Mouse (Mus musculus) limb, embryonic 14.5 days (tissue): Measurements from ENCODE around the gene Tbc1d10a. TPM values are rescaled to one million over a fixed set of nuclear protein-coding genes. Genes with fewer than 3 reads are reported as not detected.

Experiments used
- ATAC-seq: fragments of 200-750 bp; cut with Nextera tagmentation; 2 replicates; pipeline ENCODE4 v1.8.0; 2017; ENCODE audit warnings: low read depth, moderate number of reproducible peaks, moderate TSS enrichment; ENCODE audit not compliant: low FRiP score
- DNase-seq: peaks from one replicate; pipeline ENCODE4 v3.0.0-alpha.2; 2015; ENCODE audit warnings: low spot score
- H3K27ac ChIP-seq: fragments of 300-500 bp; sonication (generic); replicated peaks from 2 replicates; pipeline ENCODE4 v1.5.1; 2014; ENCODE audit warnings: low read depth, mild to moderate bottlenecking, low read length, moderate library complexity, mixed read lengths
- H3K27me3 ChIP-seq: fragments of 300-500 bp; sonication (generic); 2 replicates; pipeline ENCODE4 v1.6.1; 2014; ENCODE audit warnings: low read length, mixed read lengths; ENCODE audit not compliant: control insufficient read depth, insufficient read depth
- H3K36me3 ChIP-seq: fragments of 300-500 bp; sonication (generic); 2 replicates; pipeline ENCODE4 v1.6.1; 2014; ENCODE audit warnings: mild to moderate bottlenecking, low read length, moderate library complexity, mixed read lengths; ENCODE audit not compliant: control insufficient read depth, insufficient read depth
- H3K4me1 ChIP-seq: fragments of 300-500 bp; sonication (generic); 2 replicates; pipeline ENCODE4 v1.6.1; 2014; ENCODE audit warnings: antibody characterized with exemption, low read length, mixed read lengths; ENCODE audit not compliant: control insufficient read depth, insufficient read depth
- H3K4me2 ChIP-seq: fragments of 300-500 bp; sonication (generic); replicated peaks from 2 replicates; pipeline ENCODE4 v1.6.1; 2014; ENCODE audit warnings: low read depth, mild to moderate bottlenecking, low read length, moderate library complexity; ENCODE audit not compliant: severe bottlenecking
- H3K4me3 ChIP-seq: fragments of 300-500 bp; sonication (generic); replicated peaks from 2 replicates; pipeline ENCODE4 v1.5.1; 2014; ENCODE audit warnings: low read length
- H3K9ac ChIP-seq: fragments of 300-500 bp; sonication (generic); 2 replicates; pipeline ENCODE4 v1.6.1; 2014; ENCODE audit warnings: mild to moderate bottlenecking, low read depth, low read length, moderate library complexity; ENCODE audit not compliant: severe bottlenecking
- H3K9me3 ChIP-seq: fragments of 300-500 bp; sonication (generic); 2 replicates; pipeline ENCODE4 v1.6.1; 2016; ENCODE audit warnings: low read length; ENCODE audit not compliant: control insufficient read depth
- POLR2A ChIP-seq: fragments of 200-500 bp; IDR thresholded peaks from 2 replicates; pipeline ENCODE4 v1.8.0; 2012; ENCODE audit warnings: inconsistent platforms, mild to moderate bottlenecking, moderate library complexity, borderline replicate concordance; ENCODE audit not compliant: insufficient read depth, insufficient read length; ENCODE audit errors: extremely low read depth
- WGBS: fragments of 180-500 bp; shearing (Covaris S2); extraction: QIAGEN DNeasy Blood & Tissue Kit; methylation state at CpG from one replicate; pipeline ENCODE4 v1.1.7; 2014; 5-methylcytosine and 5-hydroxymethylcytosine counted together
- polyA plus RNA-seq, 2 experiments: library from polyadenylated mRNA; depleted of rRNA in 1 of 2; stranded (reverse) in 1 of 2; unstranded in 1 of 2; fragments of >200 nt; fragmentation: Nextera tagmentation in 1 of 2; extraction: Ambion mirVana in 1 of 2; gene quantifications; 2 replicates each; pipeline versions ENCODE4 v1.2.1 to v1.2.3; 2012 to 2014

Tbc1d10a gene
- polyA plus RNA-seq, 2 experiments, result 38.8 to 66.3 TPM

DNA sequence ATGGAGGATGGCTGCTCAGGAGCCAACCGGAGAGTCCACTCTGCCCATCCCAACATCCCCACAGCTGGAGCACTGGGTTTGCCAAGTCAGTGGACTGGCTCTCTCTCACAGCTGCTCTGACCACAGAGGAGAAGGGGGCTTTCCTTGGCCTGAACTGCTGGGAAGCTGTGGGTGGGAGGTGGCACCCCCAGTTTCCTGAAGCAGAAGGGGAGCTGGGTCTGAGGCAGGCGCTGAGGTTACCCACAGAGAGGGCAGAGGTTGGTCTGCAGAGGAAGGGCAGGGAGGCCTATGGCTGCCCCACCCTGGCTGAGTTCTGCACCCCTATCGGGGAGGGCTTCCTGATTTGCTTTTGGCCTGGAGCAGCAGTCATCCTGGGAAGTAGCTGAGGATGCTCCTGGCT is 64.8 kb downstream of the Tbc1d10a start:
- 83% methylated on average over 3 of the region's 3 CpGs for WGBS
- no peaks in the 10 kb centered on the region for H3K36me3 ChIP-seq
- no peaks in the 10 kb centered on the region for H3K4me1 ChIP-seq
- DNase-seq (no peak), ATAC-seq (no peak)
- no peak overlapping the region for H3K9ac ChIP-seq
- no peak for TF ChIP-seq POLR2A
- no peak overlapping the region for H3K4me3 ChIP-seq
- no peaks in the 10 kb centered on the region for H3K27me3 ChIP-seq
- H3K9me3 ChIP-seq, result no peaks in the 10 kb centered on the region
- H3K4me2 ChIP-seq, result no peak overlapping the region
- H3K27ac ChIP-seq, result no peak overlapping the region

DNA sequence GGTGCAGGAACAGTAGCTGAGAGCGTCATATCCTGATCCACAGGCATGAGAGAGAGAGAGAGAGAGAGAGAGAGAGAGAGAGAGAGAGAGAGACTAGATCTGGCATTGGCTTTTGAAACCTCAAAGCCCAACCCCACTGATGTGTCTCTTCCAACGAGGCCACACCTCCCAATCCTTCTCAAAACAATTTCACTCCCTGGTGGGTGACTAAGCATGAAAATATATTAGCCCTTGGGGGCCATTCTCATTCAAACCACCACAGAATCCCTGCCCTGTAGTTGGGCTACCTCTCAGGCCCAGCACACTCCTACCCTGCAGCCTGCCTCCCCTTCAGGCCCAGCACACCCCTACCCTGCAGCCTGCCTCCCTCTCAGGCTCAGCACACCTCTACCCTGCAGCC is 66.3 kb downstream of the Tbc1d10a start:
- Histone ChIP-seq H3K4me1 (no peaks in the 10 kb centered on the region), H3K9ac (no peak overlapping the region), H3K36me3 (no peaks in the 10 kb centered on the region), H3K4me3 (no peak overlapping the region), H3K9me3 (no peaks in the 10 kb centered on the region), H3K27me3 (no peaks in the 10 kb centered on the region), H3K27ac (no peak overlapping the region), H3K4me2 (no peak overlapping the region)
- 74% methylated on average over 2 of the region's 2 CpGs for WGBS
- ATAC-seq, result no peak
- no peak for DNase-seq
- TF ChIP-seq POLR2A, result no peak

DNA sequence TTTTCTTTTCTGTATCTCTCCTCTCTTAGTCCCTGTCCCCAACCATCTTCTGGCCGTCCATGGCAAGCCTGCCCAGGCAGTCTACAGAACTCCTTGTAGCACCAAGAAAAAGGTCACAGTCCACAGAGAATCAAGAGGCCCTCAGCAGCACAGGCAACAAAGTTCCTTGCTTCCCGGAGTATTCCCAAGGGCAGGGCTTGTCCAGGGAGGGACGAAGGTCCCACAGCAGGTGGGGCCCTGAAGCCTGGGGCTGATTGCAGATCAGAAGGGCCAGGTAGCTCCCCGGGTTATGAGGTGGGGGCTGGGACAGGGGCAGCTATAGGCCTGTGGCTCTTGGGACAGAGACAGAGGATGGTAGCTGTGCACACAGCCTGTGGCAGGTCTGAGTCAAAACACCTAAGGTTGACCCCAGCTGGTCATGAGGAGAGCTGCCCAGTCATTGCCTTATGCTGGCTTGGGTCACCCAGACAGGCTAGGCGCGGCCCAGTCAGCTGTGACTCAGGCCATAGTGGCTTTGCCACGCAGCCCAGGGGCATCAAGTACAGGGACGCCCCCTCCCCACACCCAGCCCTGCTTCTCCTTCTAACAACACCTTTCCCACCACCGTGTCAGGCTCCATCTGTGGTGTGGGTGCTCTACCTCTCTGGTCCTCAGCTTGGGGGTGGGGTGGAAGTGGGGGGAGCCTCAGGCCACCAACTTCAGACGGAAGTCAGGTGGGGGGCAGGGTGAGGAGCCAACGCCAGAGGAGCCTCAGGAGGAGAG is 70.4 kb downstream of the Tbc1d10a start, which contains the start of gene Lif:
Gene Lif (plus strand): TSS at position 712 of the 762 bp plus-strand sequence.
- no peaks in the 10 kb centered on the region for H3K27me3 ChIP-seq
- no peak within 1 kb of the TSS for H3K4me2 ChIP-seq
- H3K4me1 ChIP-seq, result peaks cover 24% of the 10 kb centered on the region
- DNase-seq (no peak), ATAC-seq (no peak)
- no peak within 1 kb of the TSS for H3K4me3 ChIP-seq
- 53% methylated on average over 11 of the region's 11 CpGs for WGBS
- no peak within 1 kb of the TSS for H3K9ac ChIP-seq
- H3K36me3 ChIP-seq, result no peaks in the 10 kb centered on the region
- no peaks in the 10 kb centered on the region for H3K9me3 ChIP-seq
- TF ChIP-seq POLR2A, result no peak
- no peak within 1 kb of the TSS for H3K27ac ChIP-seq

DNA sequence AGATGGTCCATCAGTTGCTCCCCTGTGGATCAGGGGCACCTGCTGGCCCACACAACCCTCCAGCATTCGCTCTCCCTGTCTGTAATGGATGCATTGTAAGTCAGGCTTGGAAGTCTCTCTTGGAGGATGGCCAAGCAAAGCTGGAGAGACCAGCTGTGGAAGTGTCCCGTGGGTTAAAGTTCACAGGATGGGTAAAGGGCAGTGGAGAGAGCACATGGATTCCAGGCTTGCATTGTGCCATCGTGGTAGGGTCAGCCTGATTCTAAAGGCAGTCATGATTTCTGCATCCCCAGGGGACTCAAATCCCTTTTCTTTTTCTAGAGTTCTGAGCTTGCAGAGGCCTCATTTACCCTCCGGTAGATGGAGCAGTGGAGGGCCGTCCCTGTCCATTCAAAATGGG is 71.2 kb downstream of the Tbc1d10a start:
- Histone ChIP-seq H3K4me2 (no peak overlapping the region), H3K36me3 (no peaks in the 10 kb centered on the region), H3K9me3 (no peaks in the 10 kb centered on the region), H3K9ac (no peak overlapping the region), H3K27ac (no peak overlapping the region), H3K27me3 (no peaks in the 10 kb centered on the region), H3K4me1 (peaks cover 31% of the 10 kb centered on the region), H3K4me3 (no peak overlapping the region)
- ATAC-seq, result no peak
- DNase-seq, result no peak
- WGBS, result 67% methylated on average over 5 of the region's 5 CpGs
- TF ChIP-seq POLR2A, result no peak

DNA sequence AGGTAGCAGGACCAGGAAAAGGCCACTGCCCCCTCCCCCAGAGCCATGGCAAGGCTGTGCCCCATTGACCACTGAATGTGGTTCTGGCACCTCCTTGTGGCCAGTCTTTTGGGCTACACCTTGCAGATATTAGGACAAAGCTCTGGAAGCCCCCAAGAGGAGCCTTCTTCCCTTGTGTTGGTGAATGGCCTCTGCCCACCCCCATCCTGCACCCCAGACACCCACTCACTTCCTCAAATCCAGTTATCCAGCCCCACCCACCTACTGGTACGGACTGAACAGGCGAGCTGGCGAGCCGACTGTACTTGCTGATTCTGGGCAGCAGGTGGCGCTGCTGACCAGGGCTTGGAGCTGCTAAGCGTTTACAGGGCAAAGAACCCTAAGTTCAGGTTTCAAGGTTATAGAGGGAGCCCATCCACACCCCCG is 72.1 kb downstream of the Tbc1d10a start:
- H3K4me3 ChIP-seq, result no peak overlapping the region
- no peaks in the 10 kb centered on the region for H3K9me3 ChIP-seq
- H3K36me3 ChIP-seq, result no peaks in the 10 kb centered on the region
- under 1% methylated on average over 7 of the region's 7 CpGs for WGBS
- no peak overlapping the region for H3K9ac ChIP-seq
- peaks cover 40% of the 10 kb centered on the region for H3K4me1 ChIP-seq
- no peak for TF ChIP-seq POLR2A
- no peaks in the 10 kb centered on the region for H3K27me3 ChIP-seq
- H3K4me2 ChIP-seq, result peak overlapping the region; percentile 42; the same call in 1 of the 2 replicates
- H3K27ac ChIP-seq, result no peak overlapping the region
- peak; percentile 73 for DNase-seq
- peak; percentile 45; the same call in 1 of the 2 replicates for ATAC-seq
